Mouse (Mus musculus) myocyte (in vitro differentiated cells): ENCODE results near the gene Gm5128. TPM values are rescaled to one million over a fixed set of nuclear protein-coding genes. Genes with fewer than 3 reads are reported as not detected.
"Not testable (repeated sequence)": the region's sequence is repeated elsewhere in the genome, so short reads cannot be mapped to it uniquely, and the experiment has no call there.

Experiments used
- H3K27me3 ChIP-seq: one replicate; pipeline ENCODE4 v1.6.1; 2011; ENCODE audit not compliant: control insufficient read depth, insufficient read depth, insufficient read length
- H3K36me3 ChIP-seq: one replicate; pipeline ENCODE4 v1.6.1; 2011; ENCODE audit not compliant: control insufficient read depth, insufficient read depth
- H3K4me2 ChIP-seq: one replicate; pipeline ENCODE4 v1.6.1; 2011; ENCODE audit warnings: low read depth, control low read depth
- H3K4me3 ChIP-seq: one replicate; pipeline ENCODE4 v1.5.1; 2011; ENCODE audit warnings: mild to moderate bottlenecking, control low read depth, moderate library complexity
- H3K79me2 ChIP-seq: one replicate; pipeline ENCODE4 v1.6.1; 2011; ENCODE audit not compliant: control insufficient read depth, insufficient read depth
- H3ac ChIP-seq: one replicate; pipeline ENCODE4 v1.6.1; 2011; ENCODE audit not compliant: control insufficient read depth, insufficient read length
- polyA plus RNA-seq: library from polyadenylated mRNA; unstranded; fragments of >200 nt; fragmentation: generic; extraction: Trizol; gene quantifications from one replicate; pipeline ENCODE4 v1.2.1, GENCODE M21; 2012; ENCODE audit warnings: missing spikeins

The Gm5128 gene
- polyA plus RNA-seq, result not detected

- H3K79me2 ChIP-seq, H3K4me2 ChIP-seq, H3ac ChIP-seq, H3K4me3 ChIP-seq, H3K36me3 ChIP-seq, H3K27me3 ChIP-seq: not testable (repeated sequence)
These were observed at the start of gene Gm5128 for GRCm38 (mm10) chrX:135372984-135373383. Gm5128 (plus strand) TSS chrX:135373284.

DNA sequence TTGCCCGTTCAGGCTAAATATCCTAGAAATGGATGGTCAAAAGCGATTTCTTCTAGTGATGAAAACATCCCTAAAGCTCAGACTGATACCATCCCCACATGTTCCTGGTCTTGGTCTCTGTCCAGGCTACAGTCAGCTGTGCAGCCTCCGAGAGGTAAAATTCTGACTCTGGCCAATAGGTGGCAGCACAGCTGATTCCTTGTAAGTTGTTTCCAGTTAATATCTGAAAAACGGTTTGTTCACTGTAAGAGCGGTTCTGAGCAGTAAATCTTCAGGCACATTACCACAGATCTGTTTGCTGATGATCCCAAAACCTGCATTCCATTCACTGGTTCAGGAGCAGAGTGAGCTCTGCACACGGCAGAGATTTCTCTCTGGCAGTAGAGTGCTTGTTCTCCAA is 12.4 kb upstream of the Gm5128 start:
- H3ac ChIP-seq, H3K79me2 ChIP-seq, H3K4me3 ChIP-seq, H3K4me2 ChIP-seq, H3K36me3 ChIP-seq, H3K27me3 ChIP-seq: not testable (repeated sequence)

DNA sequence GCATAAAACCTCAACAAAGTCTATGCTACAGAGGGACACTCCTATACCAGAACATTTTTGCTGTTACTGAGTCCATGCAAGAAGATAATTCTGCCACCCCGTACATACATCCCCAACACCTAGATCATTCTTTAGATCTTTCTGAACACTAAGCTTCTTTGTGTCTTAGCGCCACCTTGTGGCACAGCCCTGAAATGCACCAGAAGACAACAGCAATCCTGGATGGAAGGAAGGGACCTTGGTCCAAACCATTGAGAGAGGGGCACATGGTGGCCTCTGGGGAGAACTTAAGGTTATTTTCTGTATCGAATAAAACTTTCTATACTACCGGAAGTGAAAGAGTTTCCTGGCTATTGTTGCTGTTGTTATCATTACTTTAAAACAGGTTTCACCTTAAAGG is 11.1 kb upstream of the Gm5128 start:
- not testable (repeated sequence) for H3ac ChIP-seq, H3K4me2 ChIP-seq, H3K79me2 ChIP-seq, H3K27me3 ChIP-seq, H3K36me3 ChIP-seq, H3K4me3 ChIP-seq

DNA sequence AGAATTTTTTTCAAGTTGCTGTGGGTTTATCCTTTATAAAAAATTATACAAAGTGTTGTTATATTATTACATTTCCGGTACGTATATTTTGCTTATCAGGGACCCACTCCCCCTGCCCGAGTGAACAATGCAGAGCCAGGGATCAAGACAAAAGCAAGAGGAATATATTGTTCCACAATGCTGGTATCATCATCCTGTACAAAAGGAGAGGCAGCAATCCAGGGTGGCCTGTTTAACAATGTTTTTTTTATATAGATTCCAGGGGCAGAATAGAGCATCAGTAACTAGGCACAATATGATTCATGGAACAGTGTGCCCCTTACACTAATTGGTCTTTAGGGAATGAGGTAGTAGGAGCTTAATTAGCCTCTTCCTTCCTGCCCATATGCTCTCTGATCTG is 30.5 kb downstream of the Gm5128 start:
- H3K4me2 ChIP-seq, H3K27me3 ChIP-seq, H3ac ChIP-seq, H3K4me3 ChIP-seq, H3K36me3 ChIP-seq, H3K79me2 ChIP-seq: not testable (repeated sequence)

GRCm38 (mm10) chrX:135421203-135421602 is 48.1 kb downstream of the Gm5128 start:
- not testable (repeated sequence) for H3K27me3 ChIP-seq, H3K4me3 ChIP-seq, H3K79me2 ChIP-seq, H3K36me3 ChIP-seq, H3ac ChIP-seq, H3K4me2 ChIP-seq

DNA sequence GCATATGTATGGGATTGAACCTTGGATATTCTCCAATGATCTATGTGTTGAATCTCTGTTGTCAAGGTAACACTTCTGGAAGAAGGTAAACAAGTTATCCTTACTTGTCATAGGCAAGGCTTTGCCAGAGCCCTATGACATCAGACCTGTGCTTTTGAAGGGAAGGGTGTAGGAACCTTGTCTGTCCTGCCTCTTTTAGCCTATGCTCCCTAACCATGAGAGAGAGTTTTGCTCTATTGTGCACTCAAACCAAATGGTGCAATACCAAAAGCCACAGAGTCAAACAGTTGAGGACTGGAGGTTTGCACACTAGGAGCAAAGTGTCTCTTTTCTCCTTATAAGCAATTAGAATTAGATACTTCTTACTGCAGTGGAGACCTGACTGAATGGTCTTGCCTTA is 48.7 kb downstream of the Gm5128 start:
- not testable (repeated sequence) for H3K36me3 ChIP-seq, H3ac ChIP-seq, H3K4me3 ChIP-seq, H3K79me2 ChIP-seq, H3K27me3 ChIP-seq, H3K4me2 ChIP-seq

DNA sequence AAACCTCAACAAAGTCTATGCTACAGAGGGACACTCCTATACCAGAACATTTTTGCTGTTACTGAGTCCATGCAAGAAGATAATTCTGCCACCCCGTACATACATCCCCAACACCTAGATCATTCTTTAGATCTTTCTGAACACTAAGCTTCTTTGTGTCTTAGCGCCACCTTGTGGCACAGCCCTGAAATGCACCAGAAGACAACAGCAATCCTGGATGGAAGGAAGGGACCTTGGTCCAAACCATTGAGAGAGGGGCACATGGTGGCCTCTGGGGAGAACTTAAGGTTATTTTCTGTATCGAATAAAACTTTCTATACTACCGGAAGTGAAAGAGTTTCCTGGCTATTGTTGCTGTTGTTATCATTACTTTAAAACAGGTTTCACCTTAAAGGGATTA is 49.4 kb downstream of the Gm5128 start:
- H3K79me2 ChIP-seq, H3K27me3 ChIP-seq, H3K4me2 ChIP-seq: not testable (repeated sequence)

More for the DNA sequence above, 49.4 kb downstream of the Gm5128 start:
- H3K36me3 ChIP-seq, H3ac ChIP-seq, H3K4me3 ChIP-seq: not testable (repeated sequence)

Other genes with a start within 250 kb of the Gm5128 start
- gene Gm15023, start 195.7 kb upstream of the Gm5128 start, polyA plus RNA-seq, result not detected
- 0.85 TPM for gene Tceal6, start 162.6 kb upstream of the Gm5128 start, polyA plus RNA-seq
- 0.01 TPM for gene Pramel3, start 71.0 kb upstream of the Gm5128 start, polyA plus RNA-seq
- not detected for gene Gm7903, start 60.6 kb downstream of the Gm5128 start, polyA plus RNA-seq
- not detected for gene AV320801, start 121.3 kb downstream of the Gm5128 start, polyA plus RNA-seq
- 6.9 TPM for gene Nxf7, start 225.5 kb downstream of the Gm5128 start, polyA plus RNA-seq